Mouse (Mus musculus) hindbrain, embryonic 15.5 days (tissue): ENCODE data around the gene Arhgdig. TPM values are rescaled to one million over a fixed set of nuclear protein-coding genes. Genes with fewer than 3 reads are reported as not detected.
"Not testable (repeated sequence)": the region's sequence is repeated elsewhere in the genome, so short reads cannot be mapped to it uniquely, and the experiment has no call there.

Experiments used
- ATAC-seq: fragments of 200-750 bp; cut with Nextera tagmentation; 2 replicates; pipeline ENCODE4 v1.8.0; 2017; ENCODE audit warnings: low read depth, moderate number of reproducible peaks, moderate TSS enrichment; ENCODE audit not compliant: low FRiP score
- H3K27ac ChIP-seq: fragments of 300-500 bp; sonication (generic); replicated peaks from 2 replicates; pipeline ENCODE4 v1.5.1; 2015; ENCODE audit warnings: mild to moderate bottlenecking, inconsistent platforms
- H3K27me3 ChIP-seq: fragments of 300-500 bp; sonication (generic); 2 replicates; pipeline ENCODE4 v1.6.1; 2015; ENCODE audit warnings: control low read depth, inconsistent platforms
- H3K36me3 ChIP-seq: fragments of 300-500 bp; sonication (generic); 2 replicates; pipeline ENCODE4 v1.6.1; 2015; ENCODE audit warnings: control low read depth, inconsistent platforms
- H3K4me1 ChIP-seq: fragments of 300-500 bp; sonication (generic); replicated peaks from 2 replicates; pipeline ENCODE4 v1.6.1; 2015; ENCODE audit warnings: control low read depth, inconsistent platforms
- H3K4me2 ChIP-seq: fragments of 300-500 bp; sonication (generic); 2 replicates; pipeline ENCODE4 v1.6.1; 2015; ENCODE audit warnings: moderate library complexity, mild to moderate bottlenecking, inconsistent platforms
- H3K4me3 ChIP-seq: fragments of 300-500 bp; sonication (generic); 2 replicates; pipeline ENCODE4 v1.5.1; 2015; ENCODE audit warnings: mild to moderate bottlenecking, inconsistent platforms
- H3K9ac ChIP-seq: fragments of 300-500 bp; sonication (generic); 2 replicates; pipeline ENCODE4 v1.6.1; 2015; ENCODE audit warnings: inconsistent platforms
- H3K9me3 ChIP-seq: fragments of 300-500 bp; sonication (generic); 2 replicates; pipeline ENCODE4 v1.6.1; 2016; ENCODE audit warnings: control low read depth, inconsistent platforms
- WGBS: fragments of 180-500 bp; shearing (Covaris S2); methylation state at CpG from one replicate; pipeline ENCODE4 v1.1.7; 2015; 5-methylcytosine and 5-hydroxymethylcytosine counted together
- polyA plus RNA-seq: library from polyadenylated mRNA; unstranded; fragments of >200 nt; fragmentation: Nextera tagmentation; extraction: Ambion mirVana; gene quantifications from 2 replicates; pipeline ENCODE4 v1.2.1, GENCODE M21; 2015

The Arhgdig gene
- polyA plus RNA-seq, 1 experiment from 2014 or later = 193 TPM

- H3K4me1 ChIP-seq = peaks cover 38% of the 10 kb centered on the region
- no peak within 1 kb of the TSS for H3K27ac ChIP-seq
- H3K9ac ChIP-seq = peak within 1 kb of the TSS; percentile 37
- H3K36me3 ChIP-seq = no peaks in the 10 kb centered on the region
- H3K9me3 ChIP-seq = no peaks in the 10 kb centered on the region
- WGBS = 2% methylated on average over 22 of the region's 22 CpGs
- peaks cover 55% of the 10 kb centered on the region for H3K27me3 ChIP-seq
- ATAC-seq = no peak
- peak within 1 kb of the TSS; percentile 99 for H3K4me2 ChIP-seq
- peak within 1 kb of the TSS; percentile 80 for H3K4me3 ChIP-seq
Observed at GRCm38 (mm10) chr17:26202737-26203136, 4.8 kb downstream of the Arhgdig start, which contains the start of gene Rgs11. Gene Rgs11, plus strand, starts transcription at chr17:26202951.

GRCm38 (mm10) chr17:26201998-26202397 is 5.6 kb downstream of the Arhgdig start:
- Histone ChIP-seq H3K4me1 (peaks cover 38% of the 10 kb centered on the region), H3K4me3 (peak overlapping the region; percentile 80; the same call in 1 of the 2 replicates), H3K36me3 (peaks cover 6% of the 10 kb centered on the region; the same call in 1 of the 2 replicates), H3K4me2 (peak overlapping the region; percentile 99), H3K27me3 (peaks cover 55% of the 10 kb centered on the region), H3K9ac (no peak overlapping the region), H3K27ac (no peak overlapping the region), H3K9me3 (no peaks in the 10 kb centered on the region)
- no peak for ATAC-seq

GRCm38 (mm10) chr17:26200831-26201705 is 6.5 kb downstream of the Arhgdig start:
- peaks cover 38% of the 10 kb centered on the region for H3K4me1 ChIP-seq
- peak overlapping the region; percentile 74 for H3K9ac ChIP-seq
- H3K36me3 ChIP-seq = peaks cover 11% of the 10 kb centered on the region; the same call in 1 of the 2 replicates
- peak; percentile 43 for ATAC-seq
- peak overlapping the region; percentile 99 for H3K4me2 ChIP-seq
- peaks cover 52% of the 10 kb centered on the region for H3K27me3 ChIP-seq
- H3K27ac ChIP-seq = peak overlapping the region; percentile 38
- H3K9me3 ChIP-seq = no peaks in the 10 kb centered on the region
- WGBS = under 1% methylated on average over 91 of the region's 92 CpGs
- H3K4me3 ChIP-seq = peak overlapping the region; percentile 80

DNA sequence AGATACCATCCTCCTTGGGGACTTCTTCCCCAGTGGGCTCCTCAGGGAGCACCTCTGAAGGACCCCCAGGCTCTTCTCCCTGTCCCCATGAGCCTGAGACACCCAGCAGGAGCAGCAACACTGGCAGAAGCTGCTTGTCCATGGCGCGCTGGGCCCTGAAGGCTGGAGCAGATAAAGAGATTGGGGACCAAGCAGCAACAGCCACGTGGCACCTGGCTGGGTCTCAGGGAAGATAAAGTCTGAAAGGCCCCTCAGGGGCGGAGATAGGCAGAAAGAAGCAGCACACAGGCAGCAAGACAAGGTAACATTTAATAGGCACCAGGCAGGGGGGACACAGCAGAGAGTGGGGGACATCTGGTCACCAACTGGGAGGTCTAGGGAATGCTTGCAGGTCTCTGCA is 8.7 kb downstream of the Arhgdig start, which contains the start of gene Pdia2:
Pdia2 (minus strand) TSS at position 196 of the 400 bp plus-strand sequence.
- no peak within 1 kb of the TSS for H3K4me3 ChIP-seq
- H3K4me2 ChIP-seq = peak within 1 kb of the TSS; percentile 99
- H3K27ac ChIP-seq = no peak within 1 kb of the TSS
- H3K36me3 ChIP-seq = peaks cover 21% of the 10 kb centered on the region
- no peaks in the 10 kb centered on the region for H3K9me3 ChIP-seq
- WGBS = 76% methylated on average over 4 of the region's 4 CpGs
- H3K9ac ChIP-seq = no peak within 1 kb of the TSS
- peaks cover 38% of the 10 kb centered on the region for H3K4me1 ChIP-seq
- no peak for ATAC-seq
- H3K27me3 ChIP-seq = peaks cover 39% of the 10 kb centered on the region

DNA sequence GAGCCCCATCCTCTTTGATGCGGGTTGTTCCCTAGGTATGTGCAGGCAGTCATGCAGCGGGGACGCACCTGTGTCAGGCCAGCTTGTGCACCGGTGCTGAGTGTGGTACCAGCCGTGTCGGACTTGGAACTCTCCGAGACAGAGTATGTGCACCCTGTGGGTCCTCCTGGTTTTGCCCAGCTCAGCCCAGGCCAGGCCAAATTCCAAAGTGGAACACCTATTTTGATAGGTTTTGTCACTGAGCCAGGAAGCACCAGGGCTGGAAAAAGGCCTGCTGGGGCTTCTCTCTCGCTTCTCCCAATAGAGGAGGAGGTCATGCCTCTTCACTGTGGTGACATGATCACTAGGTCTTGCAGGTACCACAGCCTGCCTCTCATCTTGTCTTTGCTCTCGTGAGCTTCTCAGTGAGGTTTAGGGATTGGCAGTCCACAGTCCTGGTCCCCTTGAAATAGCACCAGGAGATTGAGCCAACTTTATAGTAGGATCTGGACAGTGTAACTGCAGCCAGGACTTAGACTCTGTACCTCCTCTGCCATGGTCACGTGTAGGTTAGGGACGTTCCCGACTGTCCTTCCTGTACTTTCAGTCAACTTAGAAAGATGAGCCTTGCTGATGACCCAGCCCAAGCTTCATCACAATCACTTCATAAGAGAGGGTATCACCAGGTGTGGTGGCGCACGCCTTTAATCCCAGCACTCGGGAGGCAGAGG is 14.9 kb downstream of the Arhgdig start:
- no peak for ATAC-seq
- WGBS = 98% methylated on average over 15 of the region's 15 CpGs

GRCm38 (mm10) chr17:26191486-26191885 is 16.1 kb downstream of the Arhgdig start:
- H3K36me3 ChIP-seq = peaks cover 65% of the 10 kb centered on the region
- not testable (repeated sequence) for H3K27ac ChIP-seq, H3K9ac ChIP-seq, H3K27me3 ChIP-seq, ATAC-seq, H3K9me3 ChIP-seq, H3K4me3 ChIP-seq, H3K4me2 ChIP-seq, H3K4me1 ChIP-seq
- WGBS = 93% methylated on average over 7 of the region's 7 CpGs

More for the DNA sequence above, 14.9 kb downstream of the Arhgdig start:
- H3K36me3 ChIP-seq = peaks cover 73% of the 10 kb centered on the region
- no peak overlapping the region for H3K9ac ChIP-seq
- H3K27ac ChIP-seq = no peak overlapping the region
- no peak overlapping the region for H3K4me2 ChIP-seq
- H3K4me3 ChIP-seq = no peak overlapping the region
- H3K4me1 ChIP-seq = no peaks in the 10 kb centered on the region
- no peaks in the 10 kb centered on the region for H3K9me3 ChIP-seq
- H3K27me3 ChIP-seq = no peaks in the 10 kb centered on the region

DNA sequence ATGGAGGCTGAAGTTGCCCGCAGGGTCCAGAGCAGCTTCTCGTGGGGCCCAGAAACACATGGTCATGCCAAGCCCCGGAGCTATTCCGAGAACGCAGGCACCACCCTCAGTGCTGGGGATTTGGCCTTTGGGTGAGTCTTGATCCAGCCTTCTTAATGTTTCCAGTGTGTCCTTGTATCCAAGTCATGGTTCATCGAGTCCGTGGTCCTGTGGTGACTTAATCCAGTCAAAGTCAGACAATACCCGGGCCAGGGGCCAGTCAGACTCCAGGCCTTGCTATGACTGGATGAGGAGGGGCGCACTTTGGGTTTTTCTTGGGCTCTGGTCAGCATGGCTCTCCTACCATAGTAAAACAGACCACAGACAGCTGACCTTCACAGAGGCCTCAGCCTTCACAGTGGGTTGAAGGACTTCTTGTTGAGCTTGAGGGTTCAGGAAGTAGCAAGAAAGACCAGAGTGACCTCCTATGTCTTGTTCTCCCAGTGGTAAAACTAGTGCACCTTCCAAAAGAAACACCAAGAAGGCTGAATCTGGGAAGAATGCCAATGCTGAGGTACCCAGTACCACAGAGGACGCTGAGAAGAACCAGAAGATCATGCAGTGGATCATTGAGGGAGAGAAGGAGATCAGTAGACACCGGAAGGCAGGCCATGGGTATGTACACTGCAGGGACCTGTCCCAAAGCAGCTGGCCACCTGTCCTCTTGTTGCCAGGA is 19.3 kb downstream of the Arhgdig start:
- Histone ChIP-seq H3K9me3 (no peaks in the 10 kb centered on the region), H3K9ac (no peak overlapping the region), H3K4me2 (no peak overlapping the region), H3K27me3 (no peaks in the 10 kb centered on the region), H3K27ac (no peak overlapping the region), H3K4me1 (no peaks in the 10 kb centered on the region), H3K36me3 (peaks cover 72% of the 10 kb centered on the region), H3K4me3 (no peak overlapping the region)
- WGBS = 91% methylated on average over 11 of the region's 11 CpGs
- no peak for ATAC-seq

GRCm38 (mm10) chr17:26187592-26187991 is 20.0 kb downstream of the Arhgdig start:
- Histone ChIP-seq H3K36me3 (peaks cover 68% of the 10 kb centered on the region), H3K4me1 (no peaks in the 10 kb centered on the region), H3K27ac (no peak overlapping the region), H3K27me3 (no peaks in the 10 kb centered on the region), H3K4me2 (no peak overlapping the region), H3K4me3 (no peak overlapping the region), H3K9ac (no peak overlapping the region), H3K9me3 (no peaks in the 10 kb centered on the region)
- no peak for ATAC-seq
- 98% methylated on average over 5 of the region's 5 CpGs for WGBS

GRCm38 (mm10) chr17:26181179-26181578 is 26.4 kb downstream of the Arhgdig start:
- Histone ChIP-seq H3K9ac (no peak overlapping the region), H3K4me2 (no peak overlapping the region), H3K9me3 (no peaks in the 10 kb centered on the region), H3K4me1 (no peaks in the 10 kb centered on the region), H3K27ac (no peak overlapping the region), H3K36me3 (peaks cover 30% of the 10 kb centered on the region), H3K4me3 (no peak overlapping the region), H3K27me3 (no peaks in the 10 kb centered on the region)
- ATAC-seq = no peak
- WGBS = 96% methylated on average over 3 of the region's 3 CpGs

GRCm38 (mm10) chr17:26178611-26179010 is 29.0 kb downstream of the Arhgdig start:
- Histone ChIP-seq H3K27ac (no peak overlapping the region), H3K9me3 (no peaks in the 10 kb centered on the region), H3K4me1 (no peaks in the 10 kb centered on the region), H3K4me3 (no peak overlapping the region), H3K27me3 (no peaks in the 10 kb centered on the region), H3K36me3 (peaks cover 24% of the 10 kb centered on the region), H3K9ac (no peak overlapping the region), H3K4me2 (no peak overlapping the region)
- no peak for ATAC-seq

- 89% methylated on average over 2 of the region's 2 CpGs for whole genome bisulfite sequencing
- not testable (repeated sequence) for H3K4me2 ChIP-seq, H3K27me3 ChIP-seq, ATAC-seq, H3K27ac ChIP-seq, H3K4me1 ChIP-seq, H3K9ac ChIP-seq, H3K4me3 ChIP-seq, H3K9me3 ChIP-seq
- H3K36me3 ChIP-seq = peaks cover 17% of the 10 kb centered on the region
Observed at GRCm38 (mm10) chr17:26175248-26175647, 32.3 kb downstream of the Arhgdig start.
